Mouse (Mus musculus) E14TG2a.4 (cell line): ENCODE measurements around the gene Psmc6.

ENCODE experiments used
- CTCF ChIP-seq: conservative IDR thresholded peaks from 2 replicates; pipeline ENCODE4 v1.5.1; 2014; ENCODE audit warnings: low read length
- NANOG ChIP-seq: IDR thresholded peaks from 2 replicates; pipeline ENCODE4 v1.6.1; 2014; ENCODE audit warnings: borderline replicate concordance, low read length, mixed read lengths

GRCm38 (mm10) chr14:45388345-45389181 is 59.0 kb downstream of the Psmc6 start:
- TF ChIP-seq CTCF (no peak), NANOG (no peak)
